Mouse (Mus musculus) midbrain, postnatal 0 days (tissue): ENCODE measurements at regions not wholly inside any gene's neighbourhood (a gene's known extent, or its start where the extent isn't known, plus 50 kb on each side); places are given as distances from the start of the nearest gene placed in this dataset.

Experiments
- ATAC-seq: fragments of 200-750 bp; cut with Nextera tagmentation; 2 replicates; pipeline ENCODE4 v1.8.0; 2017; ENCODE audit warnings: moderate number of reproducible peaks, mild to moderate bottlenecking, moderate TSS enrichment, moderate library complexity; ENCODE audit not compliant: low FRiP score
- DNase-seq: peaks from one replicate; pipeline ENCODE4 v3.0.0-alpha.2; 2015; ENCODE audit warnings: low spot score
- H3K27ac ChIP-seq: fragments of 300-500 bp; sonication (generic); 2 replicates; pipeline ENCODE4 v1.5.1; 2014; ENCODE audit warnings: low read depth, mild to moderate bottlenecking, low read length, mixed read lengths
- H3K27me3 ChIP-seq: fragments of 300-500 bp; sonication (generic); 2 replicates; pipeline ENCODE4 v1.6.1; 2014; ENCODE audit warnings: low read length, control low read depth, mixed read lengths; ENCODE audit not compliant: insufficient read depth
- H3K36me3 ChIP-seq: fragments of 300-500 bp; sonication (generic); 2 replicates; pipeline ENCODE4 v1.6.1; 2014; ENCODE audit warnings: low read length, control low read depth, mixed read lengths; ENCODE audit not compliant: insufficient read depth
- H3K4me1 ChIP-seq: fragments of 300-500 bp; sonication (generic); 2 replicates; pipeline ENCODE4 v1.6.1; 2014; ENCODE audit warnings: mild to moderate bottlenecking, control low read depth, antibody characterized with exemption, low read length, mixed read lengths; ENCODE audit not compliant: insufficient read depth
- H3K4me2 ChIP-seq: fragments of 300-500 bp; sonication (generic); 2 replicates; pipeline ENCODE4 v1.6.1; 2014; ENCODE audit warnings: low read depth, mild to moderate bottlenecking, low read length, mixed read lengths; ENCODE audit not compliant: poor library complexity, severe bottlenecking
- H3K4me3 ChIP-seq: fragments of 300-500 bp; sonication (generic); 2 replicates; pipeline ENCODE4 v1.5.1; 2014; ENCODE audit warnings: low read depth, mild to moderate bottlenecking, low read length, moderate library complexity
- H3K9ac ChIP-seq: fragments of 300-500 bp; sonication (generic); replicated peaks from 2 replicates; pipeline ENCODE4 v1.6.1; 2014; ENCODE audit warnings: mild to moderate bottlenecking, low read length, moderate library complexity, mixed read lengths; ENCODE audit not compliant: poor library complexity, severe bottlenecking
- H3K9me3 ChIP-seq: fragments of 300-500 bp; sonication (generic); 2 replicates; pipeline ENCODE4 v1.6.1; 2016; ENCODE audit warnings: low read length, control low read depth
- CTCF ChIP-seq: IDR thresholded peaks from 2 replicates; pipeline ENCODE4 v1.5.1; 2016; ENCODE audit warnings: antibody characterized with exemption, mild to moderate bottlenecking
- WGBS: fragments of 180-500 bp; shearing (Covaris S2); extraction: QIAGEN DNeasy Blood & Tissue Kit; methylation state at CpG from one replicate; pipeline ENCODE4 v1.1.7; 2014; 5-methylcytosine and 5-hydroxymethylcytosine counted together

DNA sequence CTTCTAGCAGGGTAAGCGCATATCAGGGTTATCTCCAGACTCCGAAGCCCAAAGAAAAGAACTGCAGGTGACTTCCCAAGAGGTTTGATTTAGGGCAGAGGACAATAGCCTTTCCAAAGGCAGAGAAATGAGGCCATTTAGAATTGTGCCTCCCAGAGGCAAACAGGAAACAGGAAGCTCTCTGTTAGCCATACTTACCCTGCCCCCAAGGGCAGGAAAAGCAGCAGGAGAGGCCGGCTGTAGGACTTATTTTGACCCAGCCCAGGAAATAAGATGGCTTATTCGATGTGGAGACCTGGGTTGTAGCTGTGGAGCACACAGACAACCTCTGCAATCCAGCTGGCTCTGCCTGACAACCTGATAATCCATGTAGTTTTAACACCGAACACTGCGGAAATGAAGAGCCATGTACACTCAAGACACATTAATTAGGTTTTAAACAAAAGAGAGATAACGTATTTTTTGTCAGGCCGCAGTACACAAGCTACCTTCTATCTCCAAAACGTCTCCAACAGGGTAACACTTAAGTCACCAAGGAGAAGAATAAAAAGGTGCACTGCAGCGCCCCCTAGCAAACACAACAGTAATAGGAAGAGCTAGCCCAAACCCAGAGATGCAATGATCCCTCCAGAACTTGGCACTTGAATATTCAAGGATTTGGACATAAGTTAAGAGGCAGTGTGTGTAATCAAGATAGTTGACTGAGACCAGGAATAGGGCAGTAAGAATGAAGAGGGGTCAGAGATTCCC lies 62.4 kb upstream of the Kdr start:
- ATAC-seq, result no peak
- Histone ChIP-seq H3K9ac (no peak overlapping the region), H3K4me2 (no peak overlapping the region), H3K4me3 (no peak overlapping the region), H3K27me3 (no peaks in the 10 kb centered on the region), H3K4me1 (no peaks in the 10 kb centered on the region), H3K27ac (no peak overlapping the region), H3K36me3 (no peaks in the 10 kb centered on the region), H3K9me3 (0 out of 2 replicates have a peak, but pooled peaks cover 5% of the 10 kb centered on the region)
- WGBS, result 73% methylated on average over 10 of the region's 10 CpGs
- DNase-seq, result no peak
- TF ChIP-seq CTCF, result peak; percentile 40; the same call in 1 of the 2 replicates

DNA sequence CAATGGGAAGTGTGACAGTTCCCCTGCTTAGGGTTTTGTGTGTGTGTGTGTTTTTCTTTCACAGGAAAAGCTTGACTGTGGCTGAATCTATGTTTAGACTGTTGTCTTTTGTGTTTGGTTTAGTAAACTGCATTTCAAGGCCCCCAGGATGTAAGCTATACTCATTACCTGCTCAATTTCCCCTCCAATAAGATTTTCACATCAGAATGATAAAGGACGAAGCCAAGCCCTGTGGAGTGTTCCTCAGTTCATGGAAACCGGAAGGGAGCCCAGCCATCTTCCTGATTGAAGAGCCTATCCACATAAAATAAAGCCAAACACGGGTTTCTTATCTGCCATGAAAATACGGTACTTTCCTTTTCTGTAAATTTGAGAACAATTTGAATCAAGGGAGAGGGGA lies 50.5 kb upstream of the Kdr start:
- DNase-seq, result no peak
- H3K4me1 ChIP-seq, result no peaks in the 10 kb centered on the region
- H3K36me3 ChIP-seq, result no peaks in the 10 kb centered on the region
- H3K27ac ChIP-seq, result no peak overlapping the region
- no peaks in the 10 kb centered on the region for H3K9me3 ChIP-seq
- H3K9ac ChIP-seq, result no peak overlapping the region
- 38% methylated on average over 4 of the region's 4 CpGs for WGBS
- H3K4me2 ChIP-seq, result no peak overlapping the region
- H3K27me3 ChIP-seq, result no peaks in the 10 kb centered on the region
- no peak overlapping the region for H3K4me3 ChIP-seq
- no peak for ATAC-seq
- TF ChIP-seq CTCF, result no peak
